Mouse (Mus musculus) kidney, postnatal 25 days (tissue): ENCODE results near the gene Ttll10.

ENCODE experiments used
- DNase-seq, 2 experiments: peaks; one replicate each; pipeline ENCODE4 v3.0.0; 2021; ENCODE audit warnings: mixed read lengths in 2 of 2

Gene Ttll10

GRCm38 (mm10) chr4:156059261-156059660, at the start of gene Ttll10:
Gene Ttll10, minus strand, starts transcription at chr4:156059414.
- DNase-seq, result peak; percentile 60 to 86

GRCm38 (mm10) chr4:156103342-156103741, 44.1 kb upstream of the Ttll10 start:
- no peak for DNase-seq

- peak in 1 of 2 experiments; percentile 36 for DNase-seq
Observed at GRCm38 (mm10) chr4:156101481-156101903, 42.3 kb upstream of the Ttll10 start.

- no peak for DNase-seq
Observed at GRCm38 (mm10) chr4:156100501-156100900, 41.3 kb upstream of the Ttll10 start.

GRCm38 (mm10) chr4:156099427-156099826, 40.2 kb upstream of the Ttll10 start:
- DNase-seq, result no peak

GRCm38 (mm10) chr4:156097770-156098366, 38.7 kb upstream of the Ttll10 start:
- no peak for DNase-seq

- no peak for DNase-seq
Observed at GRCm38 (mm10) chr4:156096191-156096590, 37.0 kb upstream of the Ttll10 start.

- DNase-seq, result no peak
Observed at GRCm38 (mm10) chr4:156093758-156094157, 34.5 kb upstream of the Ttll10 start.

GRCm38 (mm10) chr4:156092765-156093164, 33.6 kb upstream of the Ttll10 start:
- DNase-seq, result peak; percentile 26 to 60

- DNase-seq, result no peak
Observed at GRCm38 (mm10) chr4:156091236-156091635, 32.0 kb upstream of the Ttll10 start.

- no peak for DNase-seq
Observed at GRCm38 (mm10) chr4:156087398-156088087, 28.3 kb upstream of the Ttll10 start.

GRCm38 (mm10) chr4:156085256-156085655, 26.0 kb upstream of the Ttll10 start:
- DNase-seq, result no peak

- peak; percentile 72 to 85 for DNase-seq
Observed at GRCm38 (mm10) chr4:156084096-156084879, 25.1 kb upstream of the Ttll10 start.

GRCm38 (mm10) chr4:156083348-156083747, 24.1 kb upstream of the Ttll10 start:
- peak; percentile 96 for DNase-seq

GRCm38 (mm10) chr4:156082621-156083234, 23.5 kb upstream of the Ttll10 start:
- DNase-seq, result peak; percentile 48 to 78

- DNase-seq, result peak; percentile 88 to 93
Observed at GRCm38 (mm10) chr4:156077499-156078301, 18.5 kb upstream of the Ttll10 start.

GRCm38 (mm10) chr4:156076911-156077382, 17.7 kb upstream of the Ttll10 start:
- no peak for DNase-seq

- no peak for DNase-seq
Observed at GRCm38 (mm10) chr4:156070716-156071115, 11.5 kb upstream of the Ttll10 start.

GRCm38 (mm10) chr4:156070276-156070675, 11.1 kb upstream of the Ttll10 start:
- DNase-seq, result no peak

GRCm38 (mm10) chr4:156069701-156070100, 10.5 kb upstream of the Ttll10 start:
- no peak for DNase-seq

- no peak for DNase-seq
Observed at GRCm38 (mm10) chr4:156067256-156067949, 8.2 kb upstream of the Ttll10 start.
